Comparison of ENCODE assay signal across 21 mouse cellular contexts in the genomic region with DNA sequence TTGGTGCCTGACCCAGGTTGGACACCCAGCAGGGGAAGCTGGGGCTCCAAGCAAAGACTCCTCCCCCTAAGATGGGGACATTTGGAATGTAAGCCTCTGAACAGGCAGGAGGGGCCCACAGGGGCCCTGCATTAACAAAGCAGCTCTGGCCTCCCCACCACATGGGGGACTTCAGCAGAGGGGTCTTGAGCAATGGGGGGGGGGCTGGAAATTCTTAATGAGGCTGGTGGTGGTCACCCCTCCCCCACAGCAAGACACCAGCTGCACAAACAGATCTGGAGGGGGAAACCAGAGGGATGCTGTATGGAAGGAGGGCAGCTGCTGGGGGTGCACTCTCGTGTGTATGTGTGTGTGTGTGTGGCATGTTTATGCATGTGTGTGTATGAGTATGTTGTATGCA. TPM values are rescaled to one million over a fixed set of nuclear protein-coding genes. Genes with fewer than 3 reads are reported as not detected.
DNase-seq lines count a peak whose midpoint lies in the region; ATAC-seq and TF ChIP-seq lines count a peak whose summit lies in the region.
"Had no signal": no experiment of that assay in that cellular context is flagged by ENCODE, and none has a peak within 500 bp of the region (broad histone marks: within the 10 kb centered on the region; RNA-seq: fewer than 3 reads in every experiment).

No protein-coding gene starts in this region.

- peaks cover 32% of the 10 kb centered on the region for H3K4me1 ChIP-seq in hindbrain, embryonic 11.5 days (replicated peaks; ENCODE audit: control insufficient read depth, insufficient read depth, low read length)
- peaks cover 13% of the 10 kb centered on the region; the same call in 1 of the 2 replicates for H3K4me1 ChIP-seq in hindbrain, postnatal 0 days (ENCODE audit: insufficient read depth, low read length)
- peaks cover 59% of the 10 kb centered on the region for H3K4me1 ChIP-seq in embryonic facial prominence, embryonic 12.5 days
- peaks cover 43% of the 10 kb centered on the region for H3K4me1 ChIP-seq in hindbrain, embryonic 14.5 days (replicated peaks; ENCODE audit: control insufficient read depth, insufficient read depth, low read length)

- no peak overlapping the region for H3K4me2 ChIP-seq in hindbrain, embryonic 11.5 days (replicated peaks; ENCODE audit: low read depth, low read length)
- H3K4me2 ChIP-seq in hindbrain, postnatal 0 days (ENCODE audit: low read depth, low read length): no peak overlapping the region
- H3K4me2 ChIP-seq in embryonic facial prominence, embryonic 12.5 days (replicated peaks): no peak overlapping the region
- no peak overlapping the region for H3K4me2 ChIP-seq in hindbrain, embryonic 14.5 days (replicated peaks)
- H3K4me2 ChIP-seq: limb, embryonic 15.5 days had no signal

- DNase-seq in hindbrain, embryonic 11.5 days (ENCODE audit: low spot score): peak; percentile 34
- no peak for DNase-seq in hindbrain, postnatal 0 days (ENCODE audit: low spot score)
- no peak for DNase-seq in hindbrain, embryonic 14.5 days (ENCODE audit: low spot score)
- DNase-seq in retina, embryonic 14.5 days (ENCODE audit: low spot score): peak; percentile 41
- DNase-seq in c-Kit-positive CD71-positive TER-119-positive erythroid progenitor cells, embryonic 14.5 days (ENCODE audit: low spot score): no peak
- DNase-seq in kidney, adult 8-10 months: no peak
- DNase-seq in right cerebral cortex, postnatal 10 days (ENCODE audit: low spot score in 2 of 2): no peak
- DNase-seq: adrenal gland, postnatal 25 days; cerebellum, adult 11 months; kidney, postnatal 14 days; lung, adult 2 months had no signal

- H3K9me3 ChIP-seq in hindbrain, embryonic 11.5 days (ENCODE audit: control insufficient read depth, low read length): no peaks in the 10 kb centered on the region
- H3K9me3 ChIP-seq in hindbrain, postnatal 0 days (ENCODE audit: low read length): no peaks in the 10 kb centered on the region
- H3K9me3 ChIP-seq in embryonic facial prominence, embryonic 12.5 days: no peaks in the 10 kb centered on the region
- no peaks in the 10 kb centered on the region for H3K9me3 ChIP-seq in hindbrain, embryonic 14.5 days (ENCODE audit: control insufficient read depth, low read length)
- H3K9me3 ChIP-seq: limb, embryonic 15.5 days had no signal

- peak overlapping the region; percentile 7; the same call in 1 of the 2 replicates for H3K9ac ChIP-seq in hindbrain, embryonic 11.5 days (ENCODE audit: low read depth, low read length)
- H3K9ac ChIP-seq in hindbrain, postnatal 0 days (replicated peaks; ENCODE audit: low read length): no peak overlapping the region
- no peak overlapping the region for H3K9ac ChIP-seq in embryonic facial prominence, embryonic 12.5 days
- H3K9ac ChIP-seq in hindbrain, embryonic 14.5 days: no peak overlapping the region
- H3K9ac ChIP-seq: limb, embryonic 15.5 days had no signal

- peak; percentile 23; the same call in 1 of the 2 replicates for ATAC-seq in hindbrain, embryonic 11.5 days (ENCODE audit: low FRiP score)
- no peak for ATAC-seq in hindbrain, postnatal 0 days
- ATAC-seq in embryonic facial prominence, embryonic 12.5 days (ENCODE audit: insufficient number of reproducible peaks, insufficient read depth, low FRiP score, low TSS enrichment): no peak
- no peak for ATAC-seq in hindbrain, embryonic 14.5 days (ENCODE audit: low FRiP score)
- ATAC-seq: inflammation-experienced regulatory T-cells, adult 6 months had no signal

- H3K4me3 ChIP-seq in hindbrain, embryonic 11.5 days (ENCODE audit: low read depth, low read length): no peak overlapping the region
- H3K4me3 ChIP-seq in hindbrain, postnatal 0 days (ENCODE audit: low read length): no peak overlapping the region
- H3K4me3 ChIP-seq in embryonic facial prominence, embryonic 12.5 days: no peak overlapping the region
- H3K4me3 ChIP-seq in hindbrain, embryonic 14.5 days (replicated peaks; ENCODE audit: low read length): no peak overlapping the region
- H3K4me3 ChIP-seq: limb, embryonic 15.5 days had no signal

- peak overlapping the region; percentile 72; the same call in 1 of the 2 replicates for H3K27ac ChIP-seq in hindbrain, embryonic 11.5 days (ENCODE audit: low read depth, low read length)
- H3K27ac ChIP-seq in hindbrain, postnatal 0 days: no peak overlapping the region
- peak overlapping the region; percentile 42; the same call in 1 of the 2 replicates for H3K27ac ChIP-seq in embryonic facial prominence, embryonic 12.5 days
- H3K27ac ChIP-seq in hindbrain, embryonic 14.5 days: peak overlapping the region; percentile 6; the same call in 1 of the 2 replicates
- H3K27ac ChIP-seq: limb, embryonic 15.5 days had no signal

- 24% methylated on average over 1 of the region's 1 CpGs for WGBS in hindbrain, embryonic 11.5 days
- WGBS in hindbrain, postnatal 0 days: 11% methylated on average over 1 of the region's 1 CpGs
- WGBS in embryonic facial prominence, embryonic 12.5 days: 21% methylated on average over 1 of the region's 1 CpGs
- WGBS in hindbrain, embryonic 14.5 days: 11% methylated on average over 1 of the region's 1 CpGs

- TF ChIP-seq CTCF in hindbrain, postnatal 0 days (IDR thresholded peaks at IDR 0.05; ENCODE audit: low read depth): no peak

- H3K36me3 ChIP-seq in hindbrain, embryonic 11.5 days (ENCODE audit: control insufficient read depth, insufficient read depth, low read length): no peaks in the 10 kb centered on the region
- no peaks in the 10 kb centered on the region for H3K36me3 ChIP-seq in hindbrain, postnatal 0 days (ENCODE audit: insufficient read depth, low read length)
- no peaks in the 10 kb centered on the region for H3K36me3 ChIP-seq in embryonic facial prominence, embryonic 12.5 days
- no peaks in the 10 kb centered on the region for H3K36me3 ChIP-seq in hindbrain, embryonic 14.5 days (replicated peaks; ENCODE audit: control insufficient read depth, insufficient read depth)
- H3K36me3 ChIP-seq: limb, embryonic 15.5 days had no signal

- no peaks in the 10 kb centered on the region for H3K27me3 ChIP-seq in hindbrain, embryonic 11.5 days (ENCODE audit: control insufficient read depth, insufficient read depth, low read length)
- no peaks in the 10 kb centered on the region for H3K27me3 ChIP-seq in hindbrain, postnatal 0 days (ENCODE audit: insufficient read depth, low read length)
- no peaks in the 10 kb centered on the region for H3K27me3 ChIP-seq in embryonic facial prominence, embryonic 12.5 days
- H3K27me3 ChIP-seq in hindbrain, embryonic 14.5 days (ENCODE audit: control insufficient read depth, insufficient read depth, low read length): no peaks in the 10 kb centered on the region
- H3K27me3 ChIP-seq: limb, embryonic 15.5 days had no signal

RNA-seq across cellular contexts. Expression of a gene that starts 55.2 kb away (rescaled TPM):
- polyA plus RNA-seq in hindbrain, embryonic 11.5 days (2014; fragmentation: Nextera tagmentation; extraction: Ambion mirVana): not detected in 2 replicates
- total RNA-seq in hindbrain, postnatal 0 days (2014; rRNA removed): not detected in 2 replicates
- not detected in 2 replicates for polyA plus RNA-seq in hindbrain, postnatal 0 days (2015; fragmentation: Nextera tagmentation; extraction: Ambion mirVana)
- polyA plus RNA-seq in embryonic facial prominence, embryonic 12.5 days (2016; fragmentation: Nextera tagmentation; extraction: Ambion mirVana): not detected in 2 replicates
- polyA plus RNA-seq in hindbrain, embryonic 14.5 days (2014; fragmentation: Nextera tagmentation; extraction: Ambion mirVana): not detected in 2 replicates
- total RNA-seq: adrenal gland, postnatal 25 days; ES-E14; gastrocnemius, postnatal 36 days; left cerebral cortex, adult 18-20 months; megakaryocyte-erythroid progenitor cell, adult 5-6 weeks had no signal
- polyA plus RNA-seq: heart, embryonic 16.5 days; inflammation-experienced regulatory T-cells, adult 6 months; limb, embryonic 15.5 days; lung, adult 2 months; small intestine, adult 2 months; stomach, embryonic 16.5 days had no signal

Comparison
In these comparisons a context has a peak if more than half of its experiments do, and no peak if none do; other contexts are left out.
1. DNase-seq: peak in hindbrain, embryonic 11.5 days (single experiment) and retina, embryonic 14.5 days (single experiment); none in hindbrain, postnatal 0 days (single experiment), hindbrain, embryonic 14.5 days (single experiment), c-Kit-positive CD71-positive TER-119-positive erythroid progenitor cells, embryonic 14.5 days (single experiment), kidney, adult 8-10 months (0 of 2) and right cerebral cortex, postnatal 10 days (0 of 2).